Mouse (Mus musculus) C2C12 (cell line): Measurements from ENCODE around the gene Gpr27.

Source experiments
- CEBPB ChIP-seq: IDR thresholded peaks from one replicate; pipeline ENCODE4 v1.6.1; 2011; ENCODE audit warnings: low read depth, mild to moderate bottlenecking, control low read depth, moderate library complexity
- CTCF ChIP-seq: IDR thresholded peaks from one replicate; pipeline ENCODE4 v1.5.1; 2011; ENCODE audit not compliant: control insufficient read depth, insufficient read depth, insufficient read length
- MAX ChIP-seq: IDR thresholded peaks from one replicate; pipeline ENCODE4 v1.6.1; 2011; ENCODE audit warnings: mild to moderate bottlenecking, control low read depth
- MYOG ChIP-seq: IDR thresholded peaks from one replicate; pipeline ENCODE4 v1.6.1; 2011; ENCODE audit not compliant: control insufficient read depth, insufficient read length; ENCODE audit errors: extremely low read depth
- USF1 ChIP-seq: IDR thresholded peaks from one replicate; pipeline ENCODE4 v1.6.1; 2011; ENCODE audit warnings: low read depth, mild to moderate bottlenecking, control low read depth, moderate library complexity

DNA sequence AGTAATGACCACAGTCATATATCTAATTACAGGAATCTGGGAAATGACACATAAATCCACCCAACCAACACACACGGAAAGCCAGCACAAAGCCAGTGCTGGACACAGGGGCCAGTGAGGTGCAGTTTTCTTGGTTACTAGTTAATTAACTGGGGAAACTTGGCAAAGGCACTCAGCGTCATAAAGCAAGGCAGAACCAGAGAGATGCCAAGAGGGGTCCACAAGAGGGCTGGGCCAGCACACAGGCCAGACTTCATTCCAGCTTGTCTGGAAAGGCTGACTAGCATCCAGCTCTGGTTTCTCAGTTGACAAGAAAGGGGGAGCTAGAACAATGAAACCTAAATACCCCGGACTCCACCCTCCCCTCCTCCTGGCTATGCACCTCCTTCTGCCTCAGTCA, 8.0 kb downstream of the Gpr27 start:
- no peak for TF ChIP-seq CTCF
- no peak for TF ChIP-seq MAX
- TF ChIP-seq USF1 = no peak
- no peak for TF ChIP-seq CEBPB
- TF ChIP-seq MYOG = no peak
